Mouse (Mus musculus): ENCODE data around the gene Acox1.

The Acox1 gene

DNA sequence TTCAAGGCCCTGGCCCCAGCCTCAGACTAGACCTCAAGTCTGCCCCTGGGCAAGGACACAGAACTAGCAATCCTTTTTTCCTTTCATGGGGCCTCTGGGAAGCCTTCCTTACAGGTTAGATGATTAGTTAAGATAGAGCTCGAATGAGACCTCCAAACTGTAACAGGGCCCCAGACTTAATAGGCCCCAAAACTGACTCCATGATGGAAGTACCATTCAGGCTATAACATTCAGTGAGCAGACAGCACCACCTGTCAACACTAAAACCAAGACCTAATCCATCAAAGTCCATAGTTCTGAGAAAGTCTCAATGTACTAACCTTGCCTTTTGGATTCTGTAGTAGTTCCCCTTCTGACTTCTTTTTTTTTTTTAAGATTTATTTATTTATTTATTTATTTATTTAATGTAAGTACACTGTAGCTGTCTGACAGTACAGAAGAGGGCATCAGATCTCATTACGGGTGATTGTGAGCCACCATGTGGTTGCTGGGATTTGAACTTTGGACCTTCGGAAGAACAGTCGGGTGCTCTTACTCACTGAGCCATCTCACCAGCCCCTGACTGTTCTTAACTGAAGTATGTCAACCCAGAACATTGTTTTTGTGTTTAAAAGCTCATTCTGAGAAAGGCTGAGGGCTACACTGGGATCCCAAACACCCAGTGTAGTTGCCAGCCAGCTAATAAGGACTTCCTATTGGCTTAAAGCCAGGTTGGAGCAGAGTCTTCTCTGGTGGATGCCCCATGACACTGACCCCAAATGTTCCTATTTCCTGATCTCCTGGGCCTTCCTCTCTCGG is 28.6 kb downstream of the Acox1 start:
- no peak for DNase-seq (ENCODE audit: low read depth in 2 of 2, low spot score in 2 of 2)

DNA sequence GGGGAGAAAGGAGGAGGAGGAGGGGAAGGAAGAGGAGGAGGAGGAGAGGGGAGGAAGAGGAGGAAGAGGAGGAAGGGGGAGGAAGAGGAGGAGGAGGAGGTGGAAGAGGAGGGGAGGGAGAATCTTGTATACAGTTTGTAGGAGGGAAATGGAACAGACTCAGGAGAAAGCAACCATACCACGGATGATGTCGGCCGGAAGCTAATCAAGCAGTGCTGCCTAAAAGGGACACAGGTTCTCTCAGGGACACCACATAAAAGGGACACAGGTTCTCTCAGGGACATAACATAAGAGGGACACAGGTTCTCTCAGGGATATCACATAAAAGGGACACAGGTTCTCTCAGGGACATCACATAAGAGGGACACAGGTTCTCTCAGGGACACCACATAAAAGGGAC is 29.6 kb downstream of the Acox1 start:
- no peak for DNase-seq (ENCODE audit: low read depth in 2 of 2, low spot score in 2 of 2)

DNA sequence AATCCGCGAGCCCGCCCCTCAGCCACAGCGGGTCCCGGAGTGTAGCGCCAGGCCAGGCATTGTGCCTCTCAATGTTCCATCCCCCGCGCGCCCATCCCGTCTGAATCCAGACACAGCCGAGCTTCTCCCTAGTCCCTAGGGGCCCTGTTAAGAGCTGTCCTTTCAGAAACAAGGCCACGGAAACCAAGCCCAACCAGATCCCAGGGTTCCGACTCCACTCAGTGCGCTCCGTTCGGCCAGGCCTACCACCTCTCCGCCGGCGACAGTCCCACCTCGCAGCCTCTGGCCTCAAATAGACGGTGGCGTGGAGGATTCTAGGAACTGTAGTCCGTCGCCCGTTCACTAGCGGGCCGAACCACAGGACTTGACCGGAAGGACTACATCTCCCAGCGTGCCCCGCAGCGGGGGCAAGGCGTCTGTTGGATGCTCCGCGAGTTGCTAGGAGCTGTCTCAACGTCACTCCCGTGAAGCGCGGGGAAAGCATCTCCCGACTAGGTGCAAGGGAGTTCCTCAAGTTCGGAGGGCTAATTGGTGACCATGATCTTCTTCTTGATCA is 30.9 kb downstream of the Acox1 start, which contains the start of gene Fbf1:
Gene Fbf1, minus strand, starts transcription at position 283 of the 556 bp plus-strand sequence.
- peak; percentile 74 to 82 for DNase-seq (ENCODE audit: low read depth in 2 of 2, low spot score in 2 of 2)

DNA sequence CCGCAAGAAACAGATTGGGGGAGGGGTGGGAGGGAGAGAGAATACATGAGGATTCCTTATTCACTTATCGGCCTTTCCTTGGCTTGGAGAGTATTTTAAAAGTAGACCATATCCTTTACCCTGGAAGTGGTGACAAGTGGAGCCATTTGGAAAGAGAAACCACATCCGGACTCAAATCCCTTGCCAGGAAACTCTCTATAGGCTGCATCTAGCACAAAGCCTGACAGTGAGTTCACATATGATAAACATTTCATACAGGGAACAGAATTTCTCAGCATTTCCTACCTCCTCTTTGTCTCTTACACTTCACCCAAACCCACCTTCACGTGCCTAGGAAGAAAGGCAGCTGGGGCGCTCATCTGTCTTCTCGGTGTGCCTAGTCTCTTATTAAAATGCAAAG is 31.6 kb downstream of the Acox1 start:
- no peak for DNase-seq (ENCODE audit: low read depth in 2 of 2, low spot score in 2 of 2)

DNA sequence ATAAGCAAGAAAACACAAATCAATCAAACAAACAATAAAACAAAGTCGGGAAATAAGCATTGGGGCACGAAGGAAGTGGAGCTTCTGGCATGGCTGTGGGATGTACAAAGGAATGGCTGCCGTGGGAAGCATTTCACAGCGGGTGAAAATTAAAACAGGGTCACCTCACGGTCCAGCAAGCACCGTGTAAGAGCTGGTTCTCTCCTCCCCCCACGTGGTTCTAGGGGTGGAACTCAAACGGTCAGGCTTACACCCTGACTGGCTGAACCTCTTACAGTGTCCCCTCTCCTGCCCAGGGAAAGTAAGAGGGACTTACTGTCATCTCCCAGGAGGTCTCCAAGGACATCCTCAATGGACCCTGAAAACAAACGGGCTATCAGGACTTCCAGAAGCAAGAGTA is 35.8 kb downstream of the Acox1 start:
- no peak for DNase-seq (ENCODE audit: low read depth in 2 of 2, low spot score in 2 of 2)

DNA sequence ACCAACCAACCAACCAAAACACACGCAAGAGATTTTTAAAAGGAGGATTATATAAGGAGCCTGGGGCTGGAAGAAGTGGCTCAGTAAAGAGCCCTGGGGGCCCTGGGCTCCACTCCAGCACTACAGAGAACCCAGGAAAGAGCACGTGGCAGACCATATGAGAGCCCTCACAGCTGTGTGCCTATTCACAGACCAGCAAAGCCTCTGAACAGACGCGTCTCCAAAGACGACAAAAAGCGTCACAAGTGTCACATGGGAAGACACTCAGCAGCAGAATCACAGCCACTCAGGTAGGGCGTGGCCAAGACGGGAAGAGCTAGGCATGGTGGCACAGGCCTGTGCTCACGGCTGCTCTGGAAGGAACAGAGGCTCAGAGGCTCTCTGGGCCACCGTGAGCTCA is 36.7 kb downstream of the Acox1 start:
- no peak for DNase-seq (ENCODE audit: low read depth in 2 of 2, low spot score in 2 of 2)

DNA sequence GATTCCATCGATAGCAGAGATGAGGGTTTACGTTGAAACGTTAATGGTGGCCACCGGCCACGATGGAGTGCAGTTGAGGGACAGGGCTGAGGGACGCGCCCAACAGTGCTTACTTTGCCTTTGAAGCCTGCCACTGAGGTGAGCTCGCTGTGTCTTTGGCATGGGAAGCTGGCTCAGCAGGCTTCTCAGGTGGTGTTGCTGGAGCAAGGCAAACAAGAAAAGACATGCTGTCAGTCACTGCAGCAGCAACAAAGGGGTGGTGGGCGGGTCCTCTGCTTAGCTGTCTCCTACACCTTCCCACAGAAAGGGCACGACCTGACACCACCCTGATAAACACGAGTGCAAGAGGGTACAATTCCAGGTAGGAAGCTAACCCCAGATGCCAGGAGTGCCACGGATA is 37.5 kb downstream of the Acox1 start:
- no peak for DNase-seq (ENCODE audit: low read depth in 2 of 2, low spot score in 2 of 2)

DNA sequence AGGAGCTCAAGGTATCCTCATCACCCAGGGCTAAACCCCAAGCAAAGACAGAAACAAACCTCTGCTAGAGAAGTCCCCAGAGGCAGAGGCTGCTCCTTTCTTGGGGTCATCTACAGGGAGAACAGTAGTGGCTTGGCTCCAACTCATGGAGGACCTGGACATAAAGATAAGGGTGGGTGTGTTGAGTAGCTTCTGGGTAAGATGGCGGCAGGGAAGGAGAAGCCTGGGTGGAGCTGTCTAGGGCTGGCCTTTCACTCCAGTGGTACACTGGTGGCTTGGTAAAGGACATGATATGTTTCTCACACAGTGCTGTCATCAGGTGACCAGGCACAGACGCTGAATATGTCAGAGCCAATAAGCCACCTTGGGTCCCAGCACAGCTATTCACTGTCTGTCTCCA is 47.9 kb downstream of the Acox1 start:
- DNase-seq (ENCODE audit: low read depth in 2 of 2, low spot score in 2 of 2), result no peak

DNA sequence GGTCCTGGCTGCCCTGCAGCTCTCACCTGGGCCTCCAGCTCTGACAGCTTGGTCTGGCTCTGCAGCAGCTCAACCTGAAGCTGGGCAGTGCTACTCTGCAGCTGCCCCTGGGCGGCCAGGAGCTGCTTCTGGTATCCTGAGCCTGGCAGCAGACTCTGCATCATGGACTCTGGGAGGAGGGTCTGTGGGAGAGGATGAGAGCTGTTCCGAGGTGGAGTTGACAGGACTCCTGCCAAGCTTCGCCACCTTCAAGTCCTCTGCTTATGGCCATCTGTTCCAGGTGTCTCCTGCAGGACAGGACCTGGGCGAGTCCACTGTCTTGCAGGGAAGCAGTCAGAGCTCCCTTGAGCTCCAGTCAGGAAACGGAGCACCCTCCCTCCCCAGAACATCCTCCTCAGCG is 49.5 kb downstream of the Acox1 start:
- no peak for DNase-seq (ENCODE audit: low read depth in 2 of 2, low spot score in 2 of 2)

DNA sequence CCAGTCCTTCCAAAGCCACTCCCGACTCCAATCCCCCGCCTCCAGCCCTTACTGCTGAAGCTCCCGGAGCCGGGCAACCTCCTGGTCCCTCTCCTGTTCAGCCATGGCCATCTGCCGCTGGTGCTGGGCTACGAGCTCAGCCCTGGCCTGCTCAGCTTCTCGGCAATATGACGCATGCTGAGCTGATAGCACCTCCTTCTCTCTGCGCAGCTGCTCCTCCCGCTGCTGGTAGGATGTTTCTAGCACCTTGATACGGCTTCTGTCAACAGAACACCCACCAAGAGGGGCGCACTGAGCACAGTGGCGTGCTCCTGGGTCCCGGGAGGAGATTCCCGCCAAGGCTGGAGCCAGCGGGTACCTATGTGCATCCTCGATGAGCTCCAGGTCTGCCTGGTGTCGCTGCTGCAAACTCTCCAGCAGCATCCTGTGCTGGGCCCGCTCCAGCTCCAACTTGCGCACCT is 50.1 kb downstream of the Acox1 start:
- DNase-seq (ENCODE audit: low read depth in 2 of 2, low spot score in 2 of 2), result no peak

DNA sequence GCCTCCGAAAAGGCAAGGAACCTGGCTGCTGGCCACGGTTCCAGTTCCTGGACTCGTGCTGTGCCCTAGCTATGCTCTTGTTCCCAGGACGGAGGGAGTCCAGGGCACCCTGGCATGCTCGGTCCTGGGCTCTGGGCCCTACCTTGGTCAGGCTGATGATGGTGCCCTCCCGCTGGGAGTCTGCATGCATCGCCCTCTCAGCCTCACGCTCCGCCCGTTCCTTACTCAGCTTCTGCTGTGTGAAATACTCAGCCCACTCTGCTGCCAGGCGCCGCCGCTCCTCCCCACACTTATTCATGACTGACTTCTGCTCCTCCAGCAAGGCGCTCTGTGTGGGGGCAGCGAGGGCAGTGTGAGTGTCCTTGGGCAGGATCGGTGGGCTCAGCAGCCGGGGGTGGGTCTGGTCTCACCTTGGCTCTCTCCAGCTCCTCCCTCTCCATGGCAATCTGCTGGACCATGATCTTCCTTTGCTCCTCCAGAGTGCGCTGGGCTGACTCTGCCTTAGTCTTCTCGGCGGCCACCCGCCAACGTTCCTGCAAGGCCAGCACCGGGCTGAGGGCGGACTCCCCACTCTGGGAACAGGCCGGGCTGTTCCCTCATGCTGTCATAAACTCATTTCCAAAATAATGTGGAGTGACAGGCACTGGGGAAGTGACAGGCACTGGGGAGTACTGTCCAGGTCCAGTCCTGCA is 52.4 kb downstream of the Acox1 start:
- no peak for DNase-seq (ENCODE audit: low read depth in 2 of 2, low spot score in 2 of 2)

DNA sequence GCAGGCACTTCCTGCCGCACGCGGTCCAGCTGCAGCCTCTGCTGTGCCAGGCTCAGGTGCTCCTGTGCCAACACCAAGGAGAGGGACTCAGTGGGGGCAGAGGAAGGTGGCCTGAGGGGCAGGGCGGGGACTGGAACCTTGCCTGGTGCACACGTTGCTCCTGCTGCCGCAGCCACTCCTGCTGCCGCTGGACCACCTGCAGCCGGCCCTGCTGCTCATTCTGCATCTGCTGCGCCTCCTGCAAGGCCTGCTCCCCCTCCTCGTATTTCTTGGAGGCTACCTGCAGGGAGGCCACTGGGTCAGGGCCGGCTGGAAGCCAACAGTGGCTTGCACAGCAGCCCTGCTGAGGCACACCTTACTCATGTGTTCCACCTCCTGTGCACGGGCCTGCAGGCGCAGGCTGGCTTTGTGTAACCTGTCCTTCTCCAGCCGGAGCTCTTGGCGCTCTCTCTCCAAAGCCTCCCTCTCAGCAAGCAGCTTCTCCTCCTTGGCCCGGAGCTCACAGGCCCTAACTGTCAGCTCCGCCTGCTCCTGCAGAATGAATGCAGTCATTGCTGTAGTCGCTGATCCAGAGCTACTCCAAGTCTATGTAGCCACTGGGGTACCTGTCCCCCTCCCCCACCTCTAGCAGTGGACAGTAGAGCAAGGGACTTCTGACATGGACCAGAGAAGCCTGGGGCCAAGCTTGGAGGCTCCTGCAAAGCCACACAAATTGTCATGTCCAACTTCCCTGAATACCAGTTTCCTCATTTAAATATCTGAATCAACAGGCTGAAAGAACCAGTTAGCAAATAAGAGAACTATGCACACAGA is 53.2 kb downstream of the Acox1 start:
- DNase-seq (ENCODE audit: low read depth in 2 of 2, low spot score in 2 of 2), result no peak

DNA sequence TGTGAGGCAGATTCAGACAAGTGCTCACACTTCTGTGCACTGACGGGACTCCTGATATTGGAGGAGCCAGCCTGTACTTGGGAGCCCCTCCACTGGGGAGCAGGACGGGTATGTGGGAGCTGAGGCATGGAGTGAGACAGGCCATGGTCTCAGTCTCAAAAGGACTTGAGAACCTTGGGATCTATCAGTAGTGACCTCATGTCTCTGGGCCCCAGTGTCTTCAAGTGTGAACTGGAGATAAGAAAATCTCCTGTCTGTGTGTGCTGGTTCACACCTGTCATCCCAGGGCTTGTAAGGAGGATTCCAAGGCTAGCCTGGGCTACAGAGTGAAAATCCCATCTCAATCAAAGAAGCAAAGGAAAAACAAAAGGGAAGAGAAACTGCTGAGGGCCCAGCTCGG is 55.4 kb downstream of the Acox1 start:
- DNase-seq (ENCODE audit: low read depth in 2 of 2, low spot score in 2 of 2), result no peak

DNA sequence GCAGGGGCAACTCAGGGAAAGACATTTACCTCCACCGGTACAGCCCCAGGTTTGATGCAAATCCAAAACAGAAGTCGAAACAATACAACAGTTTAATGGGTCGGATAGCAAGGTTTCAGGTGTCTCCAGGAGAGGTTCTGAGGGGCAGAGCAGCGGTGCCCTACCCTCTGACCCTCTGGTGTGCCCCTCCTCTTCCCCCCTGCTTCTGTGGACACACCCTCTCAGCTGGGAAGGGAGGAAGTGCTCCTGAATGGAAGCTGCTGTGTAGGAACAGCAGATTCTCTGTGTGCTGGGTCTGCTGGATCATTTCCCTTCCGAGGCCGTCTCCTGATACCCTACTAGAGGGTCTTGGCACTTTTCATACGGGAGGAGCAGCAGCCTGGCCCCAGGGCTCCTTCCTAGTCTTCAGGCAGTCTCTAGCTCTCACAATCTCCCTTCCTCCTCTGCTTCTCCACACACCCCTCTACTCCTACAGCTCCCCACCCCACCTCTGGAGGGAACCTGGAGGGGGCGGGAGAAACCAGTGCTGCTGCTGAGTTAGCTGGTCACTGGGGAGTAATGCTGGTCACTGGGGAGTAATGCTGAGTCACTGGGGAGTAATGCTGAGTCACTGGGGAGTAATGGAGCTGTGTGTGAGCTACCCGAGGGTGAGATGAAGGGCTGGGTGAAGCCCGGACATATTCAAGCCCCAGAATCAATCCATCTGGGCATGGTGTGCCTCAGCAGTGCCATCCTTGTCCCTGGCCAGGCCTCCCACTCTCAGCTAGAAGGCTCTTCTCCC is 56.4 kb downstream of the Acox1 start:
- DNase-seq (ENCODE audit: low read depth in 2 of 2, low spot score in 2 of 2), result no peak

DNA sequence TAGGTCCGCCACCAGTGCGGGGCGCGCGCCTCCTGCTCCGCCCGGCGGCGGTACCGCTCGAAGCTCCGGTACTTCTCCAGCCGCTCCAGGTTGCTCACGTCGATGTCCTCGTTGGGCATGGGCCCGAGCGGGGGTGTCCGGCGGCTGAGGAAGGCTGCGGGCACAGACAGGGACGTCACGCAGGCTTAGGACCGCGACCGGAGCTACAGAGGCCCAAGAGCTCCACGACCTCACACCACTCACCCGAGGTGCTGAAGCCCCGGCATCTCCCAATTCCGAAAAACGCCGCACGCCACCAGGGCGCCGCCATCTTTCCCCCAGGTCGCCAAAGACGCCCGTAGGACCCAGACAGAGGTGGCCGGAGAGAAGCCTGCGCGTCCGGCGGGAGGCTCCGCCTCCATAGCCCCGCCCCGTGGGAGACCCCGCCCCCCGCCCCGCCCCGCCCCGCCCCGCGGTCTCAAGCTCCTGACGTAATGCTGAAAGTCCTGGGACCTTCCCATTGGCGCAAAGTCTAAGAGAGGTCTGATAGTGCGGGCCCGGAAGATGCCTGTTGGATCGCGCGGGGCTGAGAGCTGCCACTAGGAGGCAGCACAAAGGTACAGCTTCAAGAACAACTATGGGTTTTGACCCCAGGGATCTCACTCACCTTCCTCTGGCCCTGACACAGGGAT is 60.2 kb downstream of the Acox1 start, which contains the start of gene Mrpl38:
Gene Mrpl38, minus strand, starts transcription at position 401 of the 671 bp plus-strand sequence.
- DNase-seq (ENCODE audit: low read depth in 2 of 2, low spot score in 2 of 2), result peak; percentile 81 to 83

DNA sequence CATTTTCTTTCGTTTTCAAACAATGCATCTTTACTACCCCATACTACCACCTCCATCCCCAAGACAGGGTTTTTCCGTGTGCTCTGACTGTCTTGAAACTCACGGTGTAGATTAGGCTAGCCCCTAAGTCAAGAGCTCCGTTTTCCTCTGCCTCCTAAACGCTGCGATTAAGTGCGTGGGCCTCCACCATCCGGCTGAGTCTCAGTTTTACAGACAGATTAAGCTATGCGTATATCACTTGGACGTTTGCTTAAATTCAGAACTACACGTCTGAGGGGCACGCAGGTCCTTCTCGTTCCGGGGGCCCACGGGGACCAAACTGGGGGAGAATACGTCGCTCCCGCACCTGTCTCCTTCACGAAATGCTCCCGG is 60.8 kb downstream of the Acox1 start:
- no peak for DNase-seq (ENCODE audit: low read depth in 2 of 2, low spot score in 2 of 2)

DNA sequence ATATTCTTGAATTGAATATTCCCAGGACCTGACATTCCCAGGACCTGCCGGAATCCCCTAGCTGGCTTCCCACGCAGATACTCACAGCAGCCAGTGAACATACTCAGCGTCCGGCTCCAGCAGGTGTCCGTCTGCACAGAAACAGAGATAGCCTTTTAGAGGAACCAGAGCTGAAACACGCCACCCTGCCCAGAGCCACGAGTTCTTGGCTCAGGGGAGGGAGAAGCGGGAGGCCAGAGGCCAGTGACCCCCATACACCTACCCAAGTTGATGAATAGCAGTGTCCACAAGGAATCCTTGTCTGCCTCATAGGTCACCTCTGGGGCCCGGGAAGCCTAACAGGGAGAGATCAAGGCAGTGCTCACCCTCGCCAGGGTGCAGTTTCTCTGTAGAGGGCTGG is 64.7 kb downstream of the Acox1 start:
- DNase-seq (ENCODE audit: low read depth in 2 of 2, low spot score in 2 of 2), result no peak

DNA sequence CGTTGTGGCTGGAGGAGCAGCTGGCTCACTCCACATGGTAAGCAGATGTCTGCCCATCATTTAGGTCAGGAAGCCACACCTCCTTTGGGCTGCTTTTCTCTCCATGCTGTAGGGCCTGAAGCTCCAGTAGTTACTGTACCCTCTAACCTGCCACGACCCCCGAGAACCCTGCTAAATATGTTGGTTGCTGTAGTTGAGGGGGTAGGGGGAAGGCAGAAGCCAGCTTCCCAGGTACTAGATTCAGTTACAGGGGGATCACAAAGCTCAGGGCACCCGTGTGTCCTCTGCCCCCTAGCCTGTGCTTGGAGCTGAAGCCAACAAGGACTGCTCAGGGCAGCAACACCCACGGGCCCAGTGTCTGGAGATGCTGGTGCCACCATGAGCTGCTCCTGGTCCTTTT is 65.3 kb downstream of the Acox1 start:
- no peak for DNase-seq (ENCODE audit: low read depth in 2 of 2, low spot score in 2 of 2)

DNA sequence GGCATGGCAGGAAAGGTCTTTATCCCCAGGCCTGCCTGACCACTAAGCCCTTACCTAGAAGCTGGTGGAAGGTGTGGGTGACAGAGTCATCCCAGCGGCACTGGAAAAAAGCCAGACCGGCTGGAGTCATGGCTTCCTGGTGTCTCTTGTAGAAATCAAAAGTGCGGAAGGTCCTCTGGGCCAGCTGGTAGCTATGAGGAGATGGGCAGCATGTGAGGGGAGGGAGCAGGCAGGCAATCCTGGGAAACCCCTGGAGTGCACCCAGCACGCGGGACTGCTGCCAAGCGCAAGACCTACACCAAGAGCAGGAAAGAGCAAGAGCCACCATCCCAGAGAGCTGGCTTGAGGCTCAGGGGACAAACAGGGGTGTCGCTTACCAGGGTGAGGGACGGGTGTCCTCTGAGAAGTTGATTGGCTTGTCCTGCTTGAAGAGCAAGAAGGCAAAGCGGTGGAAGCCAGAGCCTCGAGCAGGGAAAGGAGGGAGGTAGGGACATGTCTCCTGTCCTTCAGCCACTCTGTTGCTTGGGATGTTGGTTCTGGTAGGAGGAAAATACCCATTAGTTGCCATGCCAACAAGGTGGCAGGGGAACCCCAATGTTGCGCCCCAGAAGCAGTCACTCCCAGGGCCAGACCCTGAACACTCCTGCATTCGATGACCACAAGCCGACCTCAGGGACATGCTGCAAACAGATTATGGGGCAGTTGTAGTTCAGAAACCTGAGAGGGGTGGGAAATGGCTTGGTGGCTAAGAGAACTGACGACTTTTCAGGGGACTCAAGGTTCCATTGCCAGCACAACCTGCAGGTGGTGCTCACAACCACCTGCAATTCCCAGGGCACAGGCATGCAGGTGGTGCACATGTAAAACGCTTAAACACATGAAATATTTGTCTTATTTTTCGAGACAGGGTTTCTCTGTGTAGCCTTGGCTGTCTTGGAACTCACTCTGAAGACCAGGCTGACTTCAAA is 66.2 kb downstream of the Acox1 start:
- DNase-seq (ENCODE audit: low read depth in 2 of 2, low spot score in 2 of 2), result no peak
